Mouse (Mus musculus) CH12.LX (cell line): Measurements from ENCODE around the gene Tiam1. TPM values are rescaled to one million over a fixed set of nuclear protein-coding genes. Genes with fewer than 3 reads are reported as not detected.

Source experiments
- DNase-seq: peaks from one replicate; pipeline ENCODE4 v3.0.0-alpha.2; 2013; ENCODE audit errors: extremely low read depth
- H3K27ac ChIP-seq: 2 replicates; pipeline ENCODE4 v1.5.1; 2012; ENCODE audit warnings: low read depth, mild to moderate bottlenecking, control low read depth, moderate library complexity; ENCODE audit not compliant: insufficient read depth
- H3K27me3 ChIP-seq: replicated peaks from 2 replicates; pipeline ENCODE3; 2012; ENCODE audit warnings: inconsistent platforms
- H3K36me3 ChIP-seq, 2 experiments: replicated peaks in 1 of 2; 2 replicates each; pipeline versions ENCODE3 to v1.6.1; 2012; ENCODE audit warnings: inconsistent platforms in 1 of 2, low read length in 1 of 2, mild to moderate bottlenecking in 1 of 2, mixed read lengths in 1 of 2, moderate library complexity in 1 of 2; ENCODE audit not compliant: control insufficient read depth in 1 of 2, insufficient read depth in 1 of 2
- H3K4me1 ChIP-seq, 2 experiments: 2 replicates each; pipeline ENCODE4 v1.6.1; 2012; ENCODE audit warnings: inconsistent platforms in 1 of 2, moderate library complexity in 1 of 2; ENCODE audit not compliant: insufficient read depth in 2 of 2, control insufficient read depth in 1 of 2
- H3K4me2 ChIP-seq: 2 replicates; pipeline ENCODE4 v1.6.1; 2012; ENCODE audit warnings: low read depth, mild to moderate bottlenecking, control low read depth; ENCODE audit not compliant: poor library complexity, insufficient read depth, severe bottlenecking
- H3K4me3 ChIP-seq, 3 experiments: fragments of 150-350 bp in 1 of 3; sonication (generic) in 1 of 3; replicated peaks in 1 of 3; 2 replicates each; pipeline versions ENCODE3 to v1.5.1; 2011 to 2012; ENCODE audit warnings: low read depth in 2 of 3, low read length in 2 of 3, mild to moderate bottlenecking in 2 of 3, moderate library complexity in 2 of 3, control low read depth in 1 of 3, improper control_type of control experiment in 1 of 3, inconsistent platforms in 1 of 3, mixed read lengths in 1 of 3; ENCODE audit not compliant: poor library complexity in 1 of 3
- H3K79me2 ChIP-seq: replicated peaks from 2 replicates; pipeline ENCODE4 v1.6.1; 2012; ENCODE audit warnings: mild to moderate bottlenecking, moderate library complexity; ENCODE audit not compliant: control insufficient read depth, poor library complexity, insufficient read depth, severe bottlenecking; ENCODE audit errors: extremely low read depth
- H3K9ac ChIP-seq: 2 replicates; pipeline ENCODE4 v1.6.1; 2012; ENCODE audit warnings: low read depth, mild to moderate bottlenecking, control low read depth, moderate library complexity; ENCODE audit not compliant: insufficient read depth
- H3K9me3 ChIP-seq: replicated peaks from 2 replicates; pipeline ENCODE3; 2012; ENCODE audit warnings: low read length, inconsistent platforms, mixed read lengths
- BHLHE40 ChIP-seq: IDR thresholded peaks from 2 replicates; pipeline ENCODE4 v1.6.1; 2011; ENCODE audit warnings: mild to moderate bottlenecking, low read depth, low read length, improper control_type of control experiment
- E2F4 ChIP-seq: IDR thresholded peaks from 2 replicates; pipeline ENCODE4 v1.6.1; 2011; ENCODE audit warnings: low read depth, low read length, improper control_type of control experiment; ENCODE audit not compliant: insufficient replicate concordance
- ETS1 ChIP-seq: conservative IDR thresholded peaks from 2 replicates; pipeline ENCODE4 v1.6.1; 2012; ENCODE audit warnings: low read depth, mild to moderate bottlenecking, inconsistent platforms, low read length, improper control_type of control experiment, moderate library complexity
- JUND ChIP-seq: conservative IDR thresholded peaks from 2 replicates; pipeline ENCODE4 v1.6.1; 2011; ENCODE audit warnings: low read depth, low read length, improper control_type of control experiment
- KAT2A ChIP-seq: IDR thresholded peaks from 2 replicates; pipeline ENCODE4 v1.6.1; 2012; ENCODE audit warnings: low read length, improper control_type of control experiment, inconsistent platforms; ENCODE audit not compliant: insufficient replicate concordance
- MAFK ChIP-seq: IDR thresholded peaks from 2 replicates; pipeline ENCODE4 v1.6.1; 2011; ENCODE audit warnings: low read length, improper control_type of control experiment; ENCODE audit not compliant: insufficient replicate concordance
- NELFE ChIP-seq: IDR thresholded peaks from 2 replicates; pipeline ENCODE4 v1.6.1; 2011; ENCODE audit warnings: low read depth, low read length, improper control_type of control experiment
- RAD21 ChIP-seq: IDR thresholded peaks from 2 replicates; pipeline ENCODE4 v1.6.1; 2011; ENCODE audit warnings: low read depth, mild to moderate bottlenecking, low read length, improper control_type of control experiment, moderate library complexity
- SIN3A ChIP-seq: IDR thresholded peaks from 2 replicates; pipeline ENCODE4 v1.6.1; 2012; ENCODE audit warnings: low read length, improper control_type of control experiment, inconsistent platforms
- SMC3 ChIP-seq: IDR thresholded peaks from 2 replicates; pipeline ENCODE4 v1.6.1; 2011; ENCODE audit warnings: low read depth, low read length, improper control_type of control experiment
- TCF12 ChIP-seq: IDR thresholded peaks from 2 replicates; pipeline ENCODE4 v1.6.1; 2014; ENCODE audit warnings: low read depth, mild to moderate bottlenecking, inconsistent platforms, low read length, improper control_type of control experiment
- USF2 ChIP-seq: conservative IDR thresholded peaks from 2 replicates; pipeline ENCODE4 v1.6.1; 2011; ENCODE audit warnings: low read depth, low read length, improper control_type of control experiment
- ZC3H11A ChIP-seq: IDR thresholded peaks from 2 replicates; pipeline ENCODE4 v1.6.1; 2012; ENCODE audit warnings: low read depth, mild to moderate bottlenecking, inconsistent platforms, low read length, improper control_type of control experiment
- ZKSCAN1 ChIP-seq: IDR thresholded peaks from 2 replicates; pipeline ENCODE4 v1.6.1; 2012; ENCODE audit warnings: low read depth, inconsistent platforms, low read length, improper control_type of control experiment, borderline replicate concordance
- dilution Hi-C: fragments of 300-500 bp; cut with MboI; formaldehyde crosslinking; loops from 2 replicates; pipeline ENCODE4 v1.14.3; 2020; ENCODE audit warnings: low sequenced_read_pairs; ENCODE audit not compliant: extremely low pct_unique_long_range_greater_than_20kb, extremely low pct_ligation_motif_present
- in situ Hi-C: fragments of 300-500 bp; cut with MboI; formaldehyde crosslinking; loops from 3 replicates; pipeline ENCODE4 v1.14.3; 2019; ENCODE audit warnings: low sequenced_read_pairs, low pct_ligation_motif_present, low pct_unique_long_range_greater_than_20kb, mixed read lengths
- polyA plus RNA-seq: library from polyadenylated mRNA; unstranded; fragments of >175 nt; gene quantifications from 2 replicates; pipeline ENCODE4 v1.2.1, GENCODE M21; 2012; ENCODE audit warnings: low read depth; ENCODE audit not compliant: insufficient read length
- total RNA-seq, 2 experiments: library from RNA; depleted of rRNA; stranded (reverse); fragments of 300-350 nt in 1 of 2; fragments of >200 nt in 1 of 2; gene quantifications; 2 replicates each; pipeline ENCODE4 v1.2.3; 2012 to 2014

Gene Tiam1
- total and polyA plus RNA-seq, 3 experiments, result 0.03 to 0.40 (median 0.04) TPM

DNA sequence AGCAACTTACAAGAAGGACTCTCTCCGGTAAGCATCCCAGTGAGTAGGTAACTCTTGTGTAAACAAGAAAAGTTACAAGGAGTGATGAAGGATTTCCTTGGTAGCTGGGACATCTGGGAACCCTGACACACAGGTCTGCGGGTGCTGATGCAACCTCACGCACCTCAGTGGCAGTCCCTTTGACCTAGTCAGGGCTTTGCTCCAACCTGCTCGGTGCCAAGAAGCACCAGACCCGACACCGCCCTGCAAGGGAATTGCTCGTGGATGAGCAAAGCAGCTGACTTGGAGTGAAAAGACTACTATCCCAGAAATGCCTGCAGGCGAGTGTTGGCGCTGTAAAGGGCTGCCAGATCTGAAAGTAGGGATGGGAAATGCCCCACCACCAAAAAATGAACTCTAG, 168.1 kb downstream of the Tiam1 start:
- Histone ChIP-seq H3K9me3 (peaks cover 46% of the 10 kb centered on the region), H3K36me3 (no peaks in the 10 kb centered on the region), H3K4me2 (no peak overlapping the region), H3K27me3 (peaks cover 2% of the 10 kb centered on the region), H3K79me2 (no peaks in the 10 kb centered on the region), H3K4me3 (no peak overlapping the region), H3K4me1 (peaks cover 0 to 3% of the 10 kb centered on the region in 2 experiments; a peak in 1 of 4 replicates), H3K27ac (no peak overlapping the region), H3K9ac (no peak overlapping the region)
- dilution Hi-C loops, result no loop called here
- no peak for TF ChIP-seq E2F4
- TF ChIP-seq MAFK, result no peak
- TF ChIP-seq ETS1, result no peak
- TF ChIP-seq KAT2A, result no peak
- TF ChIP-seq TCF12, result no peak
- no peak for TF ChIP-seq ZC3H11A
- TF ChIP-seq RAD21, result no peak
- in situ Hi-C loops, result no loop called here
- DNase-seq, result no peak

DNA sequence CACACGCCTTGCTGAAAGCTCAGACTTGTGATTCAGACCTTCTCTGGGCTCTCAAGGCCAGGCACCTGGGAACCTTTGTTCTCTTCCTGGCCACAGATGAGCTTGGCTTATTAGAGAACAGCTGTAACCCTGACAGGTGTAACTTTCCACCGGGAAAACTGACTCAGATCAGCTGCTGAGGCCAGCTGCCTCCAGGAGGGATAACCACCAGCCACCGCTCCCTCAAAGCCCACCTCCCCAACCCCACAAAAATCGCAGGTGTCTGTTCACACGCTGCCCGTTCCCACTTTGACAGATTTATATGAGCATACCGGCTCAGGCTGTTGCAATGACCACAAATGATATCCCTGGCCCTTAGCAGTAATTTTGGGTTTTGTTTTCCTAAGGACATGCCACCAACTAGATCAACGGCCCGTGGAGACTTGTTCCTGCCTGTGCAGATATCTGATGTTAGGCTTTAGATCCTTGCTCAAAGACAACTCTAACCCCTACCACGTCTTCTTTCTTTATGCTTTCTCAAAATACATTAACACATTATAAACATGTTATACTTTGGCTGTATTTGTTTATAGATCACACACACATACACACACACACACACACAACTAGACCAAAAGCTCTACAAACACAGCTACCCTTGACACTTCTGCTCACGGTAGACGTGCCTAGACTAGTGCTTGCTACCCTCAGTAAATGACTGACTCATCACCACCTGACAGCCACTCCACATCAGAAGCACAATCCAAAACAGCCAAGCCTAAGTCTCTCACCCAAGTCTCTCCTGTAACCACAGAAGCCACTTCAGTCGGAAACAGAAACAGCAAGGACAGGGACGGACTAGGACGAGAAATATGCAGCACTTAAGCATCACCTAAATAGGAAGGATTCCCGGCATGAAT, 169.5 kb downstream of the Tiam1 start:
- H3K27me3 ChIP-seq, result no peaks in the 10 kb centered on the region
- H3K36me3 ChIP-seq, result no peaks in the 10 kb centered on the region
- DNase-seq, result no peak
- in situ Hi-C loops, result no loop called here
- peaks cover 46% of the 10 kb centered on the region for H3K9me3 ChIP-seq
- no peak overlapping the region for H3K4me3 ChIP-seq
- no peak overlapping the region for H3K9ac ChIP-seq
- no peaks in the 10 kb centered on the region for H3K79me2 ChIP-seq
- H3K4me2 ChIP-seq, result no peak overlapping the region
- TF ChIP-seq ZKSCAN1 (no peak), JUND (no peak)
- H3K4me1 ChIP-seq, result peaks cover 0 to 9% of the 10 kb centered on the region in 2 experiments; a peak in 2 of 4 replicates
- dilution Hi-C loops, result no loop called here
- H3K27ac ChIP-seq, result no peak overlapping the region

DNA sequence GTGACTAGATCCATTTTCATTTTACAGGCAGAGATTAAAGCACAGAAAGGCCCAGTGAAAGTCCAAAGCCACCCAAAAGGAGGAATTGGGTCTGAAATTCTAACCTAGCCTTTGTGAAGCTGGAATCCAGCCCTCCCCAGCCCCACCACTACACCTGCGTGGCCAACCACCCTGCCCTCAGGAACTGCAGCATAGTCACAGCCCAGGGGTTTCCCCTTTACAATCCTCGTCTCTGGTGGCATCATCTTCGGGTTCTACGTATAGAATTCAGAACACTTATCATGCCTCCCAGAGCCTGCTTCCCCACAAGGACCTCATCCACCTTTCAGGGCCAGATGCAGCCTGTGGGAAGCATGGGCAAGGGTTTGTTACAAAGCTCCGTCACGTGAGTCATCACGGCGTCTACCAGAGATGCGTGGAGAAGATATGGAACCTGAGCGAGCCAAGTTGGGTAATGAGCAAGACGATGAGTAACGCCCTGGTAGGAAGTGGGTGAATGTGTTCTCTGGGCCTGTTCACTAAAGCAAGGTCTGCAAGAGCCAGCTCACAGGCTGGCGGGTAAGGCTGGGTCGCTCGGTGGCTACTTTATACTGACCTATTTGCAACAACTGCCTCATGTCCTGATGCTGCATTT, 170.6 kb downstream of the Tiam1 start:
- H3K27me3 ChIP-seq, result no peaks in the 10 kb centered on the region
- dilution Hi-C loops (no loop called here), in situ Hi-C loops (no loop called here)
- no peak for DNase-seq
- no peaks in the 10 kb centered on the region for H3K36me3 ChIP-seq
- no peak overlapping the region for H3K4me3 ChIP-seq
- no peak for TF ChIP-seq E2F4
- TF ChIP-seq USF2, result no peak
- no peak for TF ChIP-seq BHLHE40
- TF ChIP-seq RAD21, result no peak
- TF ChIP-seq MAFK, result no peak
- TF ChIP-seq SMC3, result no peak
- no peak for TF ChIP-seq SIN3A
- no peak for TF ChIP-seq NELFE
- peaks cover 50% of the 10 kb centered on the region for H3K9me3 ChIP-seq
- no peaks in the 10 kb centered on the region for H3K79me2 ChIP-seq
- H3K4me2 ChIP-seq, result no peak overlapping the region
- H3K4me1 ChIP-seq, result peaks cover 0 to 14% of the 10 kb centered on the region in 2 experiments; a peak in 2 of 4 replicates
- no peak overlapping the region for H3K27ac ChIP-seq
- H3K9ac ChIP-seq, result no peak overlapping the region
